Mouse (Mus musculus) bone marrow macrophage, adult 2 months (primary cell): ENCODE results near the gene Cdc14b.

Source experiments
- CTCF ChIP-seq: IDR thresholded peaks from 2 replicates; pipeline ENCODE4 v1.5.1; 2012; ENCODE audit warnings: low read depth, mild to moderate bottlenecking, low read length, moderate library complexity
- POLR2A ChIP-seq: IDR thresholded peaks from 2 replicates; pipeline ENCODE4 v1.6.1; 2012; ENCODE audit warnings: mild to moderate bottlenecking, low read depth, low read length, borderline replicate concordance

- TF ChIP-seq POLR2A: no peak
- no peak for TF ChIP-seq CTCF
These were observed 91.5 kb downstream of the Cdc14b start for GRCm38 (mm10) chr13:64183583-64183982.
